Mouse (Mus musculus): ENCODE measurements around the gene Pde4b. TPM values are rescaled to one million over a fixed set of nuclear protein-coding genes. Genes with fewer than 3 reads are reported as not detected.

Gene Pde4b
- polyA plus RNA-seq, 1 experiment: 19.0 TPM

DNA sequence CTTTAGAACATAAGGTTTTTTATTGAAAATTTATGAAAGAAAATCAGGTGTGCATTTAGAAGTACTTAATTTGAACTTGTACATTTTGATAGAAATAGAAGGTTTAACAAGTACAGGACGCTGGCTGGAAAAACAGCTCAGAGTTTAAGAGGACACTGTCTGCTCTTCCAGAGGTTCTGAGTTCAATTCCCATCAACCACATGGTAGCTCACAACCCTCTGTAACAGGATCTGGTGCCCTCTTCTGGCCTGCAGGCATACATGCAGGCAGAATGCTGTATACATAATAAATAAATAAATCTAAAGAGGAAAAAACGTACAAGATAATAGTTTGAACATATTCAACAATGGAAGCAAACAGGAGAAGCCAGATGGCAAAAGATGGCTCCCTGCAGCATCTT is 420.4 kb downstream of the Pde4b start:
- Histone ChIP-seq H3K4me3 (ENCODE audit: insufficient read depth, low read length) (no peak overlapping the region), H3K4me1 (ENCODE audit: control insufficient read depth, insufficient read depth, low read length) (peaks cover 7% of the 10 kb centered on the region), H3K27ac (ENCODE audit: insufficient read depth, low read length) (no peak overlapping the region)
- TF ChIP-seq CTCF (IDR thresholded peaks at IDR 0.05; ENCODE audit: borderline replicate concordance, insufficient read depth, low read length): no peak
- no peak for TF ChIP-seq POLR2A (IDR thresholded peaks at IDR 0.05; ENCODE audit: low read depth, low read length)

GRCm38 (mm10) chr4:102510061-102510460 is 422.7 kb downstream of the Pde4b start:
- H3K4me3 ChIP-seq (ENCODE audit: insufficient read depth, low read length): no peak overlapping the region
- H3K27ac ChIP-seq (ENCODE audit: insufficient read depth, low read length): peak overlapping the region; percentile 45; the same call in 1 of the 2 replicates
- H3K4me1 ChIP-seq (ENCODE audit: control insufficient read depth, insufficient read depth, low read length): peaks cover 8% of the 10 kb centered on the region
- TF ChIP-seq CTCF (IDR thresholded peaks at IDR 0.05; ENCODE audit: borderline replicate concordance, insufficient read depth, low read length): no peak
- TF ChIP-seq POLR2A (IDR thresholded peaks at IDR 0.05; ENCODE audit: low read depth, low read length): no peak

GRCm38 (mm10) chr4:102510939-102511391 is 423.6 kb downstream of the Pde4b start:
- 0 out of 2 replicates have a peak, but pooled peaks have one; percentile 10 for TF ChIP-seq POLR2A (IDR thresholded peaks at IDR 0.05; ENCODE audit: low read depth, low read length)
- TF ChIP-seq CTCF (IDR thresholded peaks at IDR 0.05; ENCODE audit: borderline replicate concordance, insufficient read depth, low read length): no peak
- Histone ChIP-seq H3K27ac (ENCODE audit: insufficient read depth, low read length) (peak overlapping the region; percentile 90), H3K4me3 (ENCODE audit: insufficient read depth, low read length) (no peak overlapping the region), H3K4me1 (ENCODE audit: control insufficient read depth, insufficient read depth, low read length) (peaks cover 11% of the 10 kb centered on the region)

- TF ChIP-seq CTCF (IDR thresholded peaks at IDR 0.05; ENCODE audit: borderline replicate concordance, insufficient read depth, low read length) (no peak), POLR2A (IDR thresholded peaks at IDR 0.05; ENCODE audit: low read depth, low read length) (peak; percentile 54)
- peaks cover 11% of the 10 kb centered on the region for H3K4me1 ChIP-seq (ENCODE audit: control insufficient read depth, insufficient read depth, low read length)
- H3K4me3 ChIP-seq (ENCODE audit: insufficient read depth, low read length): no peak overlapping the region
- H3K27ac ChIP-seq (ENCODE audit: insufficient read depth, low read length): peak overlapping the region; percentile 90
Measured at GRCm38 (mm10) chr4:102511511-102511910, 424.2 kb downstream of the Pde4b start.

DNA sequence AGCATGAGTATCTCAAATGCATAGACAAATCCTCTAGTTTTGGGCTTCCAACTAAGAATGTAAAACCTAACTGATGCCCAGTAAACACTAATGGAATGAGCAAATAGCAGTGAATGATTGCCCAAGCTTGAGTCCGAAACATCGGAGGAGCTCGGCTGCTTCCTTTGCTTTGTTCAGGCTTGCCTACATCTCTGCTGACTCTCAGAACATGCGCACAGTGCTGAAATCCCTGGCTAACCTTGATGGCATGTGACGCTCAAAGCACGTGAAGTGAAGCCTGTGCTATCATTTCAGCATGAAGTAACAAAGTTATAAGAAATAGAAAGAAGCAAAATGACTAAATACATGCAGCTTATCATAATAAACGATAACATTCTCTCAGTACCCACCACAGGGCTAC is 425.6 kb downstream of the Pde4b start:
- TF ChIP-seq CTCF (IDR thresholded peaks at IDR 0.05; ENCODE audit: borderline replicate concordance, insufficient read depth, low read length) (no peak), POLR2A (IDR thresholded peaks at IDR 0.05; ENCODE audit: low read depth, low read length) (no peak)
- Histone ChIP-seq H3K4me3 (ENCODE audit: insufficient read depth, low read length) (no peak overlapping the region), H3K27ac (ENCODE audit: insufficient read depth, low read length) (no peak overlapping the region), H3K4me1 (ENCODE audit: control insufficient read depth, insufficient read depth, low read length) (peaks cover 11% of the 10 kb centered on the region; the same call in 1 of the 2 replicates)

DNA sequence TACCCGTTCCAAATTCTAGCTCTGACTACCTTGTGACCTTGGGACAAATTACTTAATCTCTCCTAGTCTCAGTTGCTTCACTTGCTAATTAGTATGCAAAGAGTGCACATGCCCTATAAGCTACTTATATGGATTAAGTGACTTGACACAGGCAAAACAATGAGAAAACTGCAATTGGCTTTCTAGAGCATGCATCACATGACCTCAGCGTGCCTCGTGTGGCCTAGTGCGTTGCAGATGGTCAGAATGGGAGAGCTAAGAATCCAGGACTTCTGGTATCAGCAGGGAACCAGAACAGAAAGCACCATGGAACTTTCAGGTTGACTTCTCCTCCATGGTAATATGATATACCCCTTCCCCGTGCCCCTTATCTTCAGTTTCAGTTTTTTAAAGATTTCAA is 426.2 kb downstream of the Pde4b start:
- peaks cover 11% of the 10 kb centered on the region; the same call in 1 of the 2 replicates for H3K4me1 ChIP-seq (ENCODE audit: control insufficient read depth, insufficient read depth, low read length)
- H3K4me3 ChIP-seq (ENCODE audit: insufficient read depth, low read length): no peak overlapping the region
- TF ChIP-seq CTCF (IDR thresholded peaks at IDR 0.05; ENCODE audit: borderline replicate concordance, insufficient read depth, low read length): no peak
- H3K27ac ChIP-seq (ENCODE audit: insufficient read depth, low read length): 0 out of 2 replicates have a peak overlapping the region, but pooled peaks have one; percentile 24

DNA sequence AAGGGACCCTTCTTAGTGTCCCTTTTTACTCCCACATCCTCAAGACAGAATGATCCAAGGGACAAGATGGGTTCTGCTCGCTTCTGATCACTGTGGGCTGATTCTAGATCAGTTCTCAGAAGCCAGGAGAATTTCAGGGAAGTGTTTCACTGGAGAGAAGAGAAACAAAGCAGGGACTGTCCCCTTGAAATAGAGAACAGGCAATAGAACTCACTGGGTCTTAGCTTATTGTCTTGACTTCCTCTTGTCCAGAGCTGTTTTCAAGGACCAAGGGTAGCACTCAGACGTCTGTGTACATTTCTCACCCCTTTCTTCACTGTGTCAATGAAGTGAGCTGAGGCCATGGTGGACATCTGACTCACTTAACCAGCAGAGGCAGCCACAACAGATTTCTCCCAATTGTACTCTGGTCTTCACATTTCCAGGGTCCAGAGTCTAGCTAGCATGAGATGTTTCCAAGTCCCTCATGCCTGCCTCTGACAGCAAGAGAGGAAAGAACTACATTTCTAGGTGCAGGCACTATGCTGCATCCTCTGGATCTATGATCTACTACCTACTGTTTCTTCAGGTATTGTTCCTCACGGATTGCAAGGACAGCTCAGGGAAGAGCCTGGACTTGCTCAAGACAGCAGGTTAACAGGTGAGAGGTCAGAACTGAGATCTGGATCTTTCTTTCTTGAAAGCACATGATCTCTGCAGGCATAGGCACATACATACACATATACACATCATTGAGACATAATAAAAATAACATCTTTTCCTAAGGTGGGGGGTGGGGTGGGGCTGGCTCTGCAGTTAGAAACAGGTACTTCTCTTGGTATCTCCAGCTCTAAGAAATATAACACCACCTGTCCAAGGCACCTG is 427.9 kb downstream of the Pde4b start:
- no peak overlapping the region for H3K4me3 ChIP-seq (ENCODE audit: insufficient read depth, low read length)
- peaks cover 11% of the 10 kb centered on the region; the same call in 1 of the 2 replicates for H3K4me1 ChIP-seq (ENCODE audit: control insufficient read depth, insufficient read depth, low read length)
- H3K27ac ChIP-seq (ENCODE audit: insufficient read depth, low read length): no peak overlapping the region
- TF ChIP-seq POLR2A (IDR thresholded peaks at IDR 0.05; ENCODE audit: low read depth, low read length): no peak
- TF ChIP-seq CTCF (IDR thresholded peaks at IDR 0.05; ENCODE audit: borderline replicate concordance, insufficient read depth, low read length): no peak

- Histone ChIP-seq H3K4me3 (ENCODE audit: insufficient read depth, low read length) (no peak overlapping the region), H3K27ac (ENCODE audit: insufficient read depth, low read length) (no peak overlapping the region), H3K4me1 (ENCODE audit: control insufficient read depth, insufficient read depth, low read length) (peaks cover 11% of the 10 kb centered on the region; the same call in 1 of the 2 replicates)
- TF ChIP-seq POLR2A (IDR thresholded peaks at IDR 0.05; ENCODE audit: low read depth, low read length): no peak
- TF ChIP-seq CTCF (IDR thresholded peaks at IDR 0.05; ENCODE audit: borderline replicate concordance, insufficient read depth, low read length): no peak
Measured at GRCm38 (mm10) chr4:102516395-102516794, 429.1 kb downstream of the Pde4b start.

DNA sequence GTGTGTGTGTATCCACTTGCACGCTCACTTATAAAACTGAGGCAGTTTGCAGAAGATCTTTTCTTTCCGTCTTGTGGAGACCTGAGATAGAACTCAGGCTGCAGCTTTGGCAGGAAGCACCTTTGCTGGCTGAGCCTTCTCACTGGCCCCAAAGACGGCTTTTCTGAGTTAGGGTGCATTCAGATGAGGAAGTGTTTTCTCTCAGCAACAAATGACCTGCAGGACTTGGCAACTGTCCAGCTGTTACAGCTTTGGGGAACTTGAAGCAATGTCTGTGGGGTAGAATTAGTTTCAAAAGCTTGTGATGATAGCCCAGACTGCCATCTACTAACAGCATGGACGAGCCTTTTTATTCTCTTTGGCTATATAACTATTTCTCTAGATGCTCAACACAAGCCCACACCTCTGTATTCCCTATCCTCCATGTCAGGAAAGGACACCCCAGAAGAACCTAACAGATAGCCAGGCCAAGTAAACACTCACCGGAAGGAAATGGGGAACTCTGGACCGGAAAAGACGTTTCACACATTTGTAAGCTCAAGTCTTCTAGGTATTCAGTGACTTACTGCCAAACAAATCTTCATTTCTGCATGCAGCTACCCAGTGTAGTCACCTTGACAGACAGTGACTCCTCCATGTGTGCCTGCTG is 429.8 kb downstream of the Pde4b start:
- Histone ChIP-seq H3K27ac (ENCODE audit: insufficient read depth, low read length) (no peak overlapping the region), H3K4me1 (ENCODE audit: control insufficient read depth, insufficient read depth, low read length) (peaks cover 7% of the 10 kb centered on the region; the same call in 1 of the 2 replicates), H3K4me3 (ENCODE audit: insufficient read depth, low read length) (no peak overlapping the region)
- TF ChIP-seq CTCF (IDR thresholded peaks at IDR 0.05; ENCODE audit: borderline replicate concordance, insufficient read depth, low read length) (no peak), POLR2A (IDR thresholded peaks at IDR 0.05; ENCODE audit: low read depth, low read length) (no peak)
